In genomic region chr12:3926127-3926526, GRCm38 (mm10) we compare ENCODE assay signal across 8 mouse cellular contexts. TPM values are rescaled to one million over a fixed set of nuclear protein-coding genes. Genes with fewer than 3 reads are reported as not detected.
DNase-seq lines count a peak whose midpoint lies in the region; ATAC-seq lines count a peak whose summit lies in the region.

No protein-coding gene starts in this region.

- no peaks in the 10 kb centered on the region for H3K36me3 ChIP-seq in heart, embryonic 12.5 days
- no peaks in the 10 kb centered on the region for H3K36me3 ChIP-seq in splenic B cell, adult 2 months (ENCODE audit: control insufficient read depth, insufficient read depth, low read length, poor library complexity, severe bottlenecking)

- no peak overlapping the region for H3K9ac ChIP-seq in heart, embryonic 12.5 days

- no peaks in the 10 kb centered on the region for H3K27me3 ChIP-seq in heart, embryonic 12.5 days (replicated peaks)
- no peaks in the 10 kb centered on the region for H3K27me3 ChIP-seq in splenic B cell, adult 2 months (ENCODE audit: control insufficient read depth, insufficient read depth, low read length, poor library complexity, severe bottlenecking)

- peaks cover 13% of the 10 kb centered on the region for H3K4me1 ChIP-seq in heart, embryonic 12.5 days (replicated peaks)

- H3K9me3 ChIP-seq in heart, embryonic 12.5 days (replicated peaks) = no peaks in the 10 kb centered on the region

- no peak overlapping the region for H3K4me3 ChIP-seq in heart, embryonic 12.5 days

- ATAC-seq in heart, embryonic 12.5 days (ENCODE audit: insufficient number of reproducible peaks, low FRiP score) = peak; percentile 48; the same call in 1 of the 2 replicates

- H3K27ac ChIP-seq in heart, embryonic 12.5 days (ENCODE audit: poor library complexity, severe bottlenecking) = no peak overlapping the region

- DNase-seq in heart, adult 8-10 months (ENCODE audit: low spot score) = peak; percentile 46
- no peak for DNase-seq in heart, adult 11 months
- peak; percentile 39 for DNase-seq in T-cell, adult 2 months (ENCODE audit: low spot score)
- peak; percentile 89 to 93 for DNase-seq in cerebellum, postnatal 14 days
- DNase-seq in large intestine, adult 2 months (ENCODE audit: low read depth, low spot score) = peak; percentile 22
- DNase-seq in lung, postnatal 36 days = peak; percentile 85
- peak; percentile 76 for DNase-seq in splenic B cell, adult 2 months (ENCODE audit: low read depth, low spot score)

- H3K4me2 ChIP-seq in heart, embryonic 12.5 days = no peak overlapping the region

- WGBS in heart, embryonic 12.5 days = 0% methylated on average over 1 of the region's 1 CpGs
- 5% methylated on average over 1 of the region's 1 CpGs for WGBS in large intestine, adult 2 months

RNA-seq across cellular contexts. Expression of gene Pomc, which starts 28.6 kb away (rescaled TPM):
- total RNA-seq in heart, adult 8-10 months (2022) = under 1 TPM in 3 of 4 experiments, not detected in 1; 0.46 to 0.75 (median 0.56) TPM
- 2.1 and 2.2 TPM in 2 replicates for polyA plus RNA-seq in heart, embryonic 12.5 days (2016; fragmentation: Nextera tagmentation; extraction: Ambion mirVana)
- 0.31 and 0.55 TPM in 2 replicates for polyA plus RNA-seq in large intestine, adult 2 months (2012; rRNA removed)
